Mouse (Mus musculus): Measurements from ENCODE around the gene Cct3.
"Not testable (repeated sequence)": the region's sequence is repeated elsewhere in the genome, so short reads cannot be mapped to it uniquely, and the experiment has no call there.

Gene Cct3

DNA sequence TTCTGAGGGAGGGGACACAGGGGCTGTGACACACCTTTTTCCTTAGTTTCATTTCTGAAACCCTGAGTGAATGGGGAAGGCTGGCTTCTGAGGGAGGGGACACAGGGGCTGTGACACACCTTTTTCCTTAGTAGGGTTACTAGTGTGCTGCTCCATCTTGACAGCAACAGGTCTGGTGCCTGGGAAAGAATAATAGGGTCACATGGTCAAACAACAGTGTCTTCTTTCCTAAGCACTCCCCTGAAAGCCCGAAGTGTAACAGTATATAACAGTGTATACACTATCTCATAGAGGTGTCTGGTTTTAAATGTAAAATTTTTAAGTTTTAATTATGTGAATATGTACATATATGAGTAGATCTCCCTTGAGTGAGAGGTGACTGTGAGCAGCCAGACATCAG is 1.6 kb upstream of the Cct3 start:
- not testable (repeated sequence) for DNase-seq

DNA sequence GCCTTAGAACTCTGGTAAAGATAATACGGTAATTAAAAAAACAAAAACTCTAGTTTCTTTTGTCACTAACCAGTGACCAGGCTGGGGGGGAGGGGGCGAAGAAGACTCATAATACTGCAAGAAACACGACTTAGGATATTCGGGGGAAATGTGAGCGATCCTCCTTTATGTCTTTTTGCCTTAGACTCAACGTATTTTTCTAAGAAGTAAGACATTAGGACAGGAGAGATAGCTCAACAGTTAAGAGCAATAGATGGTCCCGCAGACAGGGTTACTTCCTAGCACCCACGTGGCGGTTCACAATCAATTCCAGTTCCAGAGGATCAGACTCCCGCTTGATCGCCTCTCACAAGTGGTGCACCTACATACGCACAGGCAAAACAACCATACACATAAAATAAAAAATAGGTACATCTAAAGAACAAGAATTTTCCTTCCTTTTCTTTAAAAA is 781 bp upstream of the Cct3 start:
- no peak for DNase-seq

- DNase-seq, result no peak
Measured at GRCm38 (mm10) chr3:88297321-88297851, 470 bp downstream of the Cct3 start.

DNA sequence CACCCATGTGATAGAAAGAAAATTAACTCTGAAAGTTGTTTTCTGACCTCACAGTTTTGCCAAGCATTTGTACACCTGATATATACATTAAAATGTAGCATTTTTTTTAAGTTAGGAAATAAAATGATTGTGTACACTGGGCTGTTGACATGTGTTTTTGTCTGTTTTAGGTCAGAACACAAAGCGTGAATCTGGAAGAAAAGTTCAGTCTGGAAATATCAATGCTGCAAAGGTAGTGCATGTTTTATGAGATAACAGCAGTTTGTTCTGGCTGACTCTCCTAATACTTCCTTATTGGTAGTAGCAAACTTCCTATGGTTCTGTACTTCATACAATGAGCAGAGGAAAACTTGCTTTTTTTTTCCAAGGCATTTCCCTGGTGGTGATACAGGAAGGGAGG is 2.3 kb downstream of the Cct3 start:
- no peak for DNase-seq

DNA sequence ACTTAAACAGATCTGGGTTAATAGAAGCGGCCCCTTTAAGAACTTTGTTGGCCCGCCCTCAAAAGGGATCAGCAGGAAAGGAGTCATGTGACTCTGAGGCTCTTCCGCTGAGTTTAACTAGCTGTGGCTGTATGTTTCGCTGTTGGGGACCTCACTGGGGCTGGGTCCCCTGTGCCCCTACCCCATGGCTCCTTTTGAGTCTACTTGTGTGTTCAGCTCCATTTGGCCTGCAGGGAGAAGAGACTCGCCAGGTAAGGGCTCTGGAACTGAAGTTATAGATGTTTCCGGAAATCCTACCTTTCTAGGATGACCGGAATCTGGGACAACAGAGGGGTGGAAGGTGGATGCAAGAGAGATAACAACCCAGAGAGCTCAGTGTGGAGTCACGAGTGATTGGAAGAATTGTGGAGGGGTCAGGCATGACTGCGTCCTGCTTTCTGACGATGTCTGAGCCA is 28.1 kb downstream of the Cct3 start, which contains the start of gene Glmp:
Gene Glmp, plus strand, starts transcription at position 73 of the 455 bp plus-strand sequence.
- peak; percentile 77 for DNase-seq

DNA sequence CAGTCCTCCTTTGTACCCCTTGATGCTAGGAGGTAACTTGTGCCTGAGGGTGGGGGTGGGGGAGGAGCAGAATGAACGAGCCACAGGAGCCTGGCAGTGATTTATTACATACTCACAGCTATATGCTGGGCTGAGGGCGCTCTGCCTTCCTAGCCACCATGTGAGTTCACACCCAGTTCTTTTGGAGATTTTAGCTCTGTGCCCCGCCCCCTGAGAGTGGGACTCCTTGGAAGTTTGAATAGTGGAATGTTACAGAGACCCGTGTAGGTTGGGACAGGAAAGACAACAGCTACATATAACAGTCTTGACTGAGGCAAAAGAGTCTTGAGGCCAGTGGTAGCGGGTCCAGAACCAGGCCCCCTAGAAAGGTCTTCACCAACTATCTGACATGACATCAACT is 32.0 kb downstream of the Cct3 start:
- no peak for DNase-seq

GRCm38 (mm10) chr3:88331282-88331681 is 34.4 kb downstream of the Cct3 start:
- DNase-seq, result peak; percentile 60

DNA sequence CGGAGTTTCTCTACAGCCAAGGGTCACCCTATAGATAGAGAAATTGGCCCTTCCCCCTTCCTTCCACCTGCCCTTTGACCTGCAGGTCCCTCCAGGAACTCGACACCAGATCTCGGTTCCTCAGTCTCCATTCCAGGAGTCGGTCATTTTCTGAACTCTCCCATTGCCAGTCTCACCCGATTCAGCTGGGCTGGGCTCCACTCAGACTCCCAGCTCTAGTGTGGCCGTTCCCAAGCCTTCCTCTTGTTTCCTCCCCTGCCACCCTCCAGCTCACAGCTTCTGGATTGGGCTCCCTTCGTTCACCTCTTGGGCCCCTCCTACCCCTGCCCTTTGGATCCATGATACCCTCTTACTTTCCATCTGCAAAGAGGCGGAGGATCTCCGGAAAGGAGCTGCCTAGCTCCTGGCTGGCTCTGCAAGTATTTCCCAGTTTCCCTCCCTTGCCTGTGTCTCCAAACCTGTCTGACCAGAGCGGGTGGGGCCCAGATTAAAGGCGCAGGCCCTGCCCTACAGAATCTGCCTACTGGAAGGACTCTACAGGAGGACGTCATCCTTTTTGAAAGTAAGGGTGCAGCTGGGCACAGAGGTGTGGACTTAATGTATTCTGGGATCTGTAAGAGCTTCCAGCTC is 37.2 kb downstream of the Cct3 start:
- DNase-seq, result peak; percentile 47

GRCm38 (mm10) chr3:88334902-88335435 is 38.1 kb downstream of the Cct3 start:
- DNase-seq, result no peak

DNA sequence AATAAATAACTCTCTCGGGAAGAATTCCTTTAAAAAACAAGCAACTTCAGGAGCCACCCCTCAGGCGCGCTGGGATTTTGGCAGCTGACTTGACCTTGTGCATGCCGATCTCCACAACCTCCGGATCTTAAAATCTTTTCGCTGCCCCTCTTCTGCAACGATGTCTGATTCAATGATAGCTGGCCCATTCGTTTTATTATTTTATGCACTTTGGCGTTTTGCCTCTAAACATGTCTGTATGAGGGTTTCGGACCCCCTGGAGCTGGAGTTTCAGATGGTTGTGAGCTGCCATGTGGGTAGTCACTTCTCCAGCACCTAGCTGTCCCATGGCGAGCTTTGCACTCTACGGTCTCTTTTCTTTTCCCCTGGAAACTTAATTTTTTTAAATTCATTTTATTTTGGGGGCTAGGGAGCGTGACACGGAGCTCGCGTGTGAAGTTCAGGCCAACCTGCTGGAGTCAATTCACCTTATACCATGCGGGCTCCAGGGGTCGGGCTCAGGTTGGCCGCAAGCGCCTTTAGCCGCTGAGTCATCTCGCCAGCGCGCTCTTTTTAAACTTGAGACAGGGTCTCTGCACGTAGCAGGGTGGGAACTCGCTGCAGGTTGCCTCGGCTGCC is 38.6 kb downstream of the Cct3 start:
- DNase-seq, result no peak

DNA sequence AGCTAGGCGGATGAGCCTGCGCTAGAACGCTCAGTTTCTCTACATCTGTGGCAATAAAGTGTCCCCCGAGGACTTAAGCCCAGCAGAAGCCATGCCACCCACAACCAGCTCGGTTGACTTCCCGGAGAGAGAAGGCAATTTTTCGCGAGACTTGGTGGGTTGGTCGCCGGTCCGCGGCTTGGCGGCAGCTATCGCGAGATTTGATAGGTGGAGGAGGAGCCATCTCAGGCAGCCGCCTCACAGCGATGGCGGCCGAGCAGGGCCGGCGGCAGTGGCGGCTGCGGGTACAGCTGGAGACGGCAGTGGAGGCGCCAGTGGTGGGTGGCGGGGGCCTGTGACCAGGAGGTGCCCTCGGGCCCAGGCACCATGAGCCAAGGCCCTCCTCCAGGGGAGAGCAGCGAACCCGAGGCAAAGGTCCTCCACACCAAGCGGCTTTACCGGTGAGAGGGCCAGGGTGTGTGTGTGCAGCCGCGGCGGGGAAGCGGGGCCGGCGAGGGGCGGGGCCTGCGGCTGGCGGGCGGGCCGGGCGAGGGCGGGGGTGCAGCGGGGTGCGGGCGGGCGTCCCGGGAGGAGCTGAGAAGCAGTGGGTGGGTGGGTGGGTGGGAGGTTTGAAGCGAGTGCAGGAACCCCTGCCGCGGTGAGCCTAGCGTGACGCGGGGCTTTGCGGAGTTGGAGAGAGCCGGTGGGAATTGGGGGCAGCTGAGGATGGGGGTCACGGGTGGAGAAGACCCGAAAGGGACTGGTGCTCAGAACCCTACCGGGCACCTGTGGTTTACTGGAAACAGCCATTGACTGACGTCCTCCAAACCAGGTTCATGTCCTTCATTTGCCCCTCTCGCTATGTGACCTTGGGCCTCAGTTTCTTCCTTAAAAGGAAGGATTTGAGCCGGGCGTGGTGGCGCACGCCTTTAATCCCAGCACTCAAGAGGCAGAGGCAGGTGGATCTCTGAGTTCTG is 39.4 kb downstream of the Cct3 start, which contains the start of the genes Tmem79 and Smg5:
Gene Tmem79, minus strand, starts transcription at position 91 of the 956 bp plus-strand sequence.
Gene Smg5, plus strand, starts transcription at position 203 of the 956 bp plus-strand sequence.
- DNase-seq, result peak; percentile 98

- no peak for DNase-seq
Measured at GRCm38 (mm10) chr3:88337367-88338020, 40.6 kb downstream of the Cct3 start.

- no peak for DNase-seq
Measured at GRCm38 (mm10) chr3:88338316-88338715, 41.4 kb downstream of the Cct3 start.

- DNase-seq, result no peak
Measured at GRCm38 (mm10) chr3:88339006-88339405, 42.1 kb downstream of the Cct3 start.

GRCm38 (mm10) chr3:88350732-88351131 is 53.8 kb downstream of the Cct3 start:
- DNase-seq, result no peak

DNA sequence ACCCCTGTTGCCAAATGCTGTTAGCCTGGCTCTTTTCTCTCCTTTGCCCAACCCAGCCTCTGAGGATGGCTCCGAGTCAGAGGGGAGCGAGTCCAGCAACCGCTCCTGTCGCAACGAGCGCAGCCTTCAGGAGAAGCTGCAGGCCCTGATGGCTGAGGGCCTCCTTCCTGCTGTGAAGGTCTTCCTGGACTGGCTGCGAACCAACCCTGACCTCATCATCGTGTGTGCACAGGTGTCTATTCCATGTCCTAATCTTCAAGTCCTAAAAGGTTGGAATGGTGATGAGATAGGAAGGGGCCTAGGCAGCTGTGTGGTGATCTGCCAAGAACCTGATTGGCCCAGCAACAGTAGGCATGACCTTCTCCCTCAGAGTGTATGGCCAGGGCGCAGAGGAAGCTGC is 56.0 kb downstream of the Cct3 start:
- no peak for DNase-seq

DNA sequence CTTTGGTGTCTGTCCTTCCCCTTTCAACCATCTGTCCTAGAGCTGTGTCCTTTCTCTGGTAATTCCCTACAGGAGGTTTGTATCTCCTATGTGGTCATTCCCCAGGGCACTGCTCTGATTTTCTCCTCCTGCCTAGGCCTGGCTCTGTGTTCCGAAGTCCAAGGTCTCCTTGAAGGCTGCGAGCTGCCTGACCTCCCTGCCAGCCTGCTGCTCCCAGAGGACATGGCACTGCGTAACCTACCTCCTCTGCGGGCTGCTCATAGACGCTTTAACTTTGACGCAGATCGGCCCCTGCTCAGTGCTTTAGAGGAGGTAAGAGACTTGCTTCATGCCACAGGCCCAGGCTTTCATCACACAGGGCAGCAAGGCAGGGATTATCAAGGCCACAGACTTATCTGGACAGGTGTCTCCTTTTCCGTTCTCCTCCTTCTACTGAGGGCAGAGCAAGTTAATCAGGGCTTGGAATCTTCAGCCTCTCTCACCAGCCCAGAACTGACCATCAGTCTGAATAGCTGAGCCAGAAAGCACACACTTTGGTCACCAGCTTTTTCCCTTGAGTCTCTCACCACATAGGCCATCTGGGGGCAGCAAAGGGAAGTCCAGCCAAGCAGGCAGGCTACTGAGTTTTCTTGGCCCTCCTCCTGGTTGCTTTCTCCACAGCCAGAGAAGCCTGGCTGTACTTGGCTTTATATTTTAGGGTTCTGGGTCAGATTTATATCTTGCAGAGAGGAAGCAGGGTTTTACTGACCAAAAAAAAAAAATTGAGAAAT is 57.7 kb downstream of the Cct3 start:
- DNase-seq, result no peak

DNA sequence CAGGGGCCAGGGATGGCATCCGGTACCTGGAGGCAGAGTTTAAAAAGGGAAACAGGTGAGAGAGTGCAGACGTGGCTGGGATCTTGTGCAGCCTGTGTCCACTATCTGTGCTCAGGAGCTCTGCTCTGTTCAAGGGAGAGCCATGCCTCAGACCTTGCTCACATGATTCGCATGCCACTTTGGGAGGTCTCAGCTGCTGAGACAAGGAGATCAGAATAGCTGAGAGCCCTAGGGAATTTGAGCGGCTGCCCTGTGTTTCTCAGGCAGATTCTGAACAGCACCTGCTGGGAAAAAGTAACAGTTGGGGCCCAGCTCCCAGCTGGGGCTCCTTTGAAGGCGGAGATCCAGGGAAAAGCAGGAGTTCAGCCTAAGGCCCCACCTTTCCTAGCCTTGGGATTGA is 62.7 kb downstream of the Cct3 start:
- DNase-seq, result no peak

DNA sequence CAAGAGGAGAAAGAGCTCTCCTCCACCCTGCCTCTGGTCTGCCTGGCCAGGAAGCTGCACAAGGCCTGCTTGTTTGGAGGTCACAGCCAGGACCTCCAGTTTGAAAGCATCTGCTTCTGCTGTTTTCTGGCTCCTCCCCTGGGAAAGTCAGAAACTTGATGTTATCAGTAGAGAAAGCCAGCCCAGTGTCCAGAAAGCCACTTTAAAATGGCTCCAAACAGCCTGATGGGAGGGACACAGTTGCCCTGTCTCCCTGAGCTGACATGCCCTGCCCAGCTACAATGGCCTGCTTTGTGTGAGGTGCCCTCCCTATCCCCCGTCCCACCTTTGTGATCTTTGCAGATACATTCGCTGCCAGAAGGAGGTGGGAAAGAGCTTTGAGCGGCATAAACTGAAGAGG is 63.1 kb downstream of the Cct3 start:
- no peak for DNase-seq

DNA sequence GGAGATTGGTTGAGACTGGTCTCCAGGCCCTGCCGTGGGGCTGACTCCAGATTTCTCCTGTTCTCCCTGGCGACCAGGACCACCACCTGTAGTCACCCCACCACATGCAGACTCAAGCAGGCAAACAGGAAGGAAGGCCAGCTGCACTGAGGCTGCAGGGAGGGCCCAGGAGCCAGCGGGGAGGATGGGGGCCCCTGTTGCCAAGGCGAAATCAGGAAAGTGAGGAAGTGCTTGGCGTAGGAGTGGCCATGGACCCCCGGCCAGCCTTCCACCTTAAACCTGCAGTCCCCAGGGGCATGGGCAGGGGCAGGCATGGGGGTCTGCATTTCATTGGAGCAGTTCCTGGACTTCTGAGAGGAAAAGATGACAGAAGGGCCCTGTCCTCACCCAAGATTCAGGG is 64.2 kb downstream of the Cct3 start:
- no peak for DNase-seq

DNA sequence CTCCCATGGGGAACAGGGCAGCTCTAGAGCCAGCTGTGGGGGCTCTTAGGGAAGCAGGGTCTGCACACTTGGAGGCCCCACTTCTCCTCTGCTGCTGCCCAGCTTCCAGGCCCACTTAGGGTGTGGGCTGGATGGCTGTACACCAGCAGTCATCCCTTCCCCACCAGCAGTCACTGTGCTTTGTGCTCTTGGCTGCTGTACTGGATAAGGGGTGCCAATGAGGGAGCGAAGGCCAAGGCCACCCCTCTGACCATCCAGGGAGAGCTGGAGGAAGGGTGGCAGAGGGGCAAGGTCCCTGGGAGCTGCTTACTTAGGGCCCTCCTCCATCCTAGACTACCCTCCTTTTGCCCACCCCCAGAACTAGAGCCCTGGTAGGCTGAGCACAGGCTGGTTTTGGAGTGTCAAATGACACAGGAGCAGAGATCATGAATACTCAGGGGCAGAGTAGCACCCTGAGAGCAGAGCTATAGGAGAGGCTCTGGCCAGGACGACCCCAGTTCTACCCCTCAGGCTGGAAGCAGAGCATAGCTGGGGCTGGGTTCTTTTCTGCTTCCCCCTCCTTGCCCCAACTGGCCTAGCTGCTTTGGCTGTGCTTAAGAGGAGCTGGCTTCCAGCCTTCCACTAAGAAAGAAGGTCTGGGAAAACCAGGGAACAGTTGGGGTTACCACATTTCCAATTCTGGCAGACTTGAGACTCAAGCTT is 64.8 kb downstream of the Cct3 start:
- DNase-seq, result no peak
